ENCODE assay signal across 7 mouse cellular contexts in the genomic region with DNA sequence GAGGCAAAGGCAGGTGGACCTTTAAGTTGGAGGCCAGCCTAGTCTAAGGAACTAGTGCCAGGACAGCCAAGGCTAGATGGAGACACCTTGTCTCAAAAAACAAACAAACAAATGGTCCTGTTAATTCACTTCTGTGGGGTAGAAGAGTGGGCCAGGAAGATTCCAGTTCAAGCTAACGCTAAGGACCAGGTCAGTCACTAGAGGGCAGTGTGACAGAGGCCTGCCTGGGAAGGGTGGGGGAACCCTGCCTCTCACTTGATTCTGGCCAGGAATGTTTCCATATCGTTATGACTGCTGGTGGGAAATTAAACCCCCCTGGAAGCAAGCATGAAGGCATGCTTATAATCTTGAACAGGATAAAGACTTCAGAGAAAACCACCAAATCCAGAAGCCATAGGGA. TPM values are rescaled to one million over a fixed set of nuclear protein-coding genes. Genes with fewer than 3 reads are reported as not detected.
DNase-seq lines count a peak whose midpoint lies in the region; ATAC-seq lines count a peak whose summit lies in the region.

No protein-coding gene starts in this region.

- peak; percentile 44; the same call in 1 of the 2 replicates for ATAC-seq in neutrophil, adult 5-6 weeks (ENCODE audit: extremely low read depth, insufficient number of reproducible peaks, low FRiP score, poor library complexity, severe bottlenecking)

- DNase-seq in left cerebral cortex, adult 18-20 months (ENCODE audit: low spot score in 2 of 2), result peak; percentile 23 to 55
- DNase-seq in left cerebral cortex, adult 11 months (ENCODE audit: low spot score), result no peak
- peak; percentile 71 for DNase-seq in ES-CJ7 (ENCODE audit: low read depth, low spot score)
- peak; percentile 69 for DNase-seq in adrenal gland, postnatal 10 days
- peak; percentile 36 for DNase-seq in embryo, embryonic 11.5 days (ENCODE audit: low read depth, low spot score)
- peak; percentile 60 to 70 for DNase-seq in kidney, postnatal 4 days

RNA-seq across cellular contexts. Expression of a gene that starts 5.0 kb away (rescaled TPM):
- 1 to 10 TPM; 4.1 to 4.2 TPM for total RNA-seq in left cerebral cortex, adult 18-20 months (2021)
- total RNA-seq in adrenal gland, postnatal 10 days (2021), result 1 to 10 TPM; 6.2 TPM
- 3.7 and 4.1 TPM in 2 replicates for total RNA-seq in neutrophil, adult 5-6 weeks (2017)

RNA-seq across cellular contexts. Expression of a gene that starts 27.5 kb away (rescaled TPM):
- total RNA-seq in left cerebral cortex, adult 18-20 months (2021), result 10 to 100 TPM; 80.1 to 85.3 TPM
- total RNA-seq in adrenal gland, postnatal 10 days (2021), result 10 to 100 TPM; 69.4 to 73.4 TPM
- 78.2 and 89.3 TPM in 2 replicates for total RNA-seq in neutrophil, adult 5-6 weeks (2017)

RNA-seq across cellular contexts. Expression of a gene that starts 28.7 kb away (rescaled TPM):
- total RNA-seq in left cerebral cortex, adult 18-20 months (2021), result under 1 TPM; 0.40 to 0.53 TPM
- total RNA-seq in adrenal gland, postnatal 10 days (2021), result under 1 TPM; 0.15 to 0.18 TPM
- total RNA-seq in neutrophil, adult 5-6 weeks (2017), result not detected in 2 replicates

RNA-seq across cellular contexts. Expression of a gene that starts 52.1 kb away (rescaled TPM):
- total RNA-seq in left cerebral cortex, adult 18-20 months (2021), result 10 to 100 TPM; 12.0 to 12.7 TPM
- total RNA-seq in adrenal gland, postnatal 10 days (2021), result 1 to 10 TPM; 4.0 to 5.5 TPM
- total RNA-seq in neutrophil, adult 5-6 weeks (2017), result 0.47 and 1.2 TPM in 2 replicates

RNA-seq across cellular contexts. Expression of a gene that starts 58.9 kb away (rescaled TPM):
- 100 to 1,000 TPM; 221 to 236 TPM for total RNA-seq in left cerebral cortex, adult 18-20 months (2021)
- 100 to 1,000 TPM; 119 to 121 TPM for total RNA-seq in adrenal gland, postnatal 10 days (2021)
- 76.9 and 79.2 TPM in 2 replicates for total RNA-seq in neutrophil, adult 5-6 weeks (2017)
